ENCODE assay signal across 8 mouse cellular contexts in the genomic region with DNA sequence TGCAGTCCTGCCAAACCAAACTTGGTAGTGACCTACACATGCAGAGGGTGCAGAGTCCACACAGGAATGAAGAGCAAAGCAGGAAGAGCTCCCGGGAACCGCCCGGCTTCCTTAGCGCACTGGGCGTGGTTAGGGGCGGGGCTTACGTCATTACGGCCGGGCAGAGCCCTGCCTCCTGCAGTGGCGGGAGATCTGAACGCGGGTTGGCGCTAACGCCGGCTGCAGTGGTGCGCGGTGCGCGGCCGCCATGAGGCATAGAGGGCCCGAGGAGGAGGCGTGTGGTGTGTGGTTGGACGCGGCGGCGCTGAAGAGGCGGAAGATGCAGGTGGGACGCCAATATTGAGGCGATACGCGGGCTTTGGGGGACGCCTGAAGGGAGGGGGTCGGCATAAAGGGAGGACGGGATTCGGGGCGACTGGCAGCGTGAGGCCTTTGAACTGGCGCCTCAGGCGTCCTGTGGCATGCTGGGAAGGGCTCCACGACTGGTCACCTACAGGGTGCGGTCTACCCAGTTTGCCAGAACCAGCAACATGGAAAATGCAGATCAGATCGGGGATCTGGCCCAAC. TPM values are rescaled to one million over a fixed set of nuclear protein-coding genes. Genes with fewer than 3 reads are reported as not detected.
A peak's percentile ranks its signal among the peaks of the same experiment; 100 is the strongest.
DNase-seq lines count a peak whose midpoint lies in the region; ATAC-seq and TF ChIP-seq lines count a peak whose summit lies in the region.

A gene (plus strand): TSS at position 155 of the 567 bp plus-strand sequence.

- no peaks in the 10 kb centered on the region for H3K27me3 ChIP-seq in embryonic facial prominence, embryonic 12.5 days
- no peaks in the 10 kb centered on the region for H3K27me3 ChIP-seq in heart, adult 2 months (ENCODE audit: control insufficient read depth, insufficient read depth, low read length)
- H3K27me3 ChIP-seq in kidney, adult 2 months (replicated peaks; ENCODE audit: control insufficient read depth, insufficient read depth, low read length) = no peaks in the 10 kb centered on the region
- H3K27me3 ChIP-seq in limb, embryonic 14.5 days (ENCODE audit: control insufficient read depth, insufficient read depth, low read length) = no peaks in the 10 kb centered on the region
- H3K27me3 ChIP-seq in midbrain, embryonic 16.5 days (ENCODE audit: control insufficient read depth, insufficient read depth, low read depth, low read length) = no peaks in the 10 kb centered on the region
- 0 out of 2 replicates have a peak, but pooled peaks cover 1% of the 10 kb centered on the region for H3K27me3 ChIP-seq in spleen, adult 2 months (ENCODE audit: control insufficient read depth, insufficient read depth, low read length)

- no peaks in the 10 kb centered on the region for H3K36me3 ChIP-seq in embryonic facial prominence, embryonic 12.5 days
- no peaks in the 10 kb centered on the region for H3K36me3 ChIP-seq in heart, adult 2 months (ENCODE audit: control insufficient read depth, insufficient read depth, low read length)
- H3K36me3 ChIP-seq in kidney, adult 2 months (ENCODE audit: control insufficient read depth, insufficient read depth, low read length) = no peaks in the 10 kb centered on the region; the same call in 1 of the 2 replicates
- no peaks in the 10 kb centered on the region for H3K36me3 ChIP-seq in limb, embryonic 14.5 days (ENCODE audit: control insufficient read depth, insufficient read depth, low read length)
- peaks cover 13% of the 10 kb centered on the region for H3K36me3 ChIP-seq in midbrain, embryonic 16.5 days (ENCODE audit: control insufficient read depth, insufficient read depth, low read length)
- no peaks in the 10 kb centered on the region; the same call in 1 of the 2 replicates for H3K36me3 ChIP-seq in spleen, adult 2 months (ENCODE audit: control insufficient read depth, insufficient read depth, low read length)

- under 1% methylated on average over 42 of the region's 42 CpGs for WGBS in embryonic facial prominence, embryonic 12.5 days
- under 1% methylated on average over 42 of the region's 42 CpGs for WGBS in heart, adult 2 months
- under 1% methylated on average over 42 of the region's 42 CpGs for WGBS in kidney, adult 2 months
- WGBS in limb, embryonic 14.5 days = under 1% methylated on average over 42 of the region's 42 CpGs
- WGBS in midbrain, embryonic 16.5 days = 0% methylated on average over 34 of the region's 42 CpGs
- WGBS in spleen, adult 2 months = under 1% methylated on average over 42 of the region's 42 CpGs

- peak; percentile 88 for DNase-seq in 3T3-L1 (ENCODE audit: low read depth, low spot score)
- peak; percentile 95 to 98 for DNase-seq in adrenal gland, postnatal 36 days
- peak; percentile 91 to 92 for DNase-seq in heart, adult 2 months
- DNase-seq in kidney, adult 2 months = peak; percentile 94
- DNase-seq in limb, embryonic 14.5 days (ENCODE audit: low spot score) = peak; percentile 97
- DNase-seq in spleen, adult 2 months (ENCODE audit: low read depth in 1 of 2, low spot score in 2 of 2) = peak; percentile 58 to 76

- 0 out of 2 replicates have a peak, but pooled peaks have one; percentile 16 for TF ChIP-seq EP300 in heart, adult 2 months (IDR thresholded peaks at IDR 0.05; ENCODE audit: insufficient read depth, low read depth, low read length)

- no peaks in the 10 kb centered on the region for H3K79me2 ChIP-seq in heart, adult 2 months (replicated peaks; ENCODE audit: control insufficient read depth, insufficient read depth, low read length)

- peak within 1 kb of the TSS; percentile 67 for H3K9ac ChIP-seq in embryonic facial prominence, embryonic 12.5 days
- H3K9ac ChIP-seq in heart, adult 2 months (ENCODE audit: low read depth, low read length) = no peak within 1 kb of the TSS
- peak within 1 kb of the TSS; percentile 59 for H3K9ac ChIP-seq in limb, embryonic 14.5 days (ENCODE audit: low read depth, low read length, severe bottlenecking)
- H3K9ac ChIP-seq in midbrain, embryonic 16.5 days (ENCODE audit: low read depth, low read length) = peak within 1 kb of the TSS; percentile 50

- H3K27ac ChIP-seq in embryonic facial prominence, embryonic 12.5 days = peak within 1 kb of the TSS; percentile 67; the same call in 1 of the 2 replicates
- no peak within 1 kb of the TSS; the same call in 1 of the 2 replicates for H3K27ac ChIP-seq in heart, adult 2 months
- no peak within 1 kb of the TSS for H3K27ac ChIP-seq in kidney, adult 2 months (ENCODE audit: insufficient read depth, low read depth, low read length)
- H3K27ac ChIP-seq in limb, embryonic 14.5 days (replicated peaks; ENCODE audit: low read depth, low read length) = no peak within 1 kb of the TSS
- no peak within 1 kb of the TSS for H3K27ac ChIP-seq in midbrain, embryonic 16.5 days (ENCODE audit: low read length)
- H3K27ac ChIP-seq in spleen, adult 2 months (ENCODE audit: insufficient read depth, low read length) = no peak within 1 kb of the TSS

- ATAC-seq in embryonic facial prominence, embryonic 12.5 days (ENCODE audit: insufficient number of reproducible peaks, insufficient read depth, low FRiP score, low TSS enrichment) = peak; percentile 91
- ATAC-seq in limb, embryonic 14.5 days (ENCODE audit: low FRiP score, low read depth) = peak; percentile 95
- peak; percentile 96 for ATAC-seq in midbrain, embryonic 16.5 days

- H3K4me2 ChIP-seq in embryonic facial prominence, embryonic 12.5 days (replicated peaks) = peak within 1 kb of the TSS; percentile 90
- peak within 1 kb of the TSS; percentile 90 for H3K4me2 ChIP-seq in limb, embryonic 14.5 days (replicated peaks; ENCODE audit: low read depth, low read length, severe bottlenecking)
- H3K4me2 ChIP-seq in midbrain, embryonic 16.5 days (ENCODE audit: low read length) = peak within 1 kb of the TSS; percentile 97

- peak within 1 kb of the TSS; percentile 60 for H3K4me3 ChIP-seq in embryonic facial prominence, embryonic 12.5 days
- peak within 1 kb of the TSS; percentile 38; the same call in 1 of the 2 replicates for H3K4me3 ChIP-seq in heart, adult 2 months
- H3K4me3 ChIP-seq in kidney, adult 2 months (ENCODE audit: insufficient read depth, low read depth, low read length) = peak within 1 kb of the TSS; percentile 47
- H3K4me3 ChIP-seq in limb, embryonic 14.5 days (replicated peaks; ENCODE audit: low read length) = peak within 1 kb of the TSS; percentile 58
- peak within 1 kb of the TSS; percentile 48 for H3K4me3 ChIP-seq in midbrain, embryonic 16.5 days (ENCODE audit: low read depth, low read length)
- peak within 1 kb of the TSS; percentile 59 for H3K4me3 ChIP-seq in spleen, adult 2 months (ENCODE audit: extremely low read depth, insufficient read depth, insufficient read length)

- intact Hi-C loops in heart, adult 2 months (cut with DNase I) = no loop called here

- H3K9me3 ChIP-seq in embryonic facial prominence, embryonic 12.5 days = no peaks in the 10 kb centered on the region
- no peaks in the 10 kb centered on the region for H3K9me3 ChIP-seq in limb, embryonic 14.5 days (ENCODE audit: control insufficient read depth, low read length)
- no peaks in the 10 kb centered on the region for H3K9me3 ChIP-seq in midbrain, embryonic 16.5 days (replicated peaks; ENCODE audit: control insufficient read depth, low read length, poor library complexity, severe bottlenecking)

- TF ChIP-seq CTCF in heart, adult 2 months (IDR thresholded peaks at IDR 0.05) = peak; percentile 20; the same call in 1 of the 2 replicates
- no peak for TF ChIP-seq CTCF in kidney, adult 2 months (conservative IDR thresholded peaks at IDR 0.05; ENCODE audit: insufficient read depth, insufficient read length, low read depth, low read length)
- TF ChIP-seq CTCF in spleen, adult 2 months (IDR thresholded peaks at IDR 0.05; ENCODE audit: extremely low read depth, insufficient read depth, insufficient read length, insufficient replicate concordance) = no peak

- peaks cover 19% of the 10 kb centered on the region for H3K4me1 ChIP-seq in embryonic facial prominence, embryonic 12.5 days
- no peaks in the 10 kb centered on the region; the same call in 1 of the 2 replicates for H3K4me1 ChIP-seq in heart, adult 2 months (ENCODE audit: control insufficient read depth, insufficient read depth, low read length)
- peaks cover 6% of the 10 kb centered on the region; the same call in 1 of the 2 replicates for H3K4me1 ChIP-seq in kidney, adult 2 months (ENCODE audit: control insufficient read depth, insufficient read depth, low read length)
- no peaks in the 10 kb centered on the region for H3K4me1 ChIP-seq in limb, embryonic 14.5 days (ENCODE audit: control insufficient read depth, insufficient read depth, low read length)
- peaks cover 4% of the 10 kb centered on the region; the same call in 1 of the 2 replicates for H3K4me1 ChIP-seq in midbrain, embryonic 16.5 days (ENCODE audit: control insufficient read depth, insufficient read depth, low read length)
- H3K4me1 ChIP-seq in spleen, adult 2 months (ENCODE audit: control insufficient read depth, insufficient read depth, insufficient read length) = peaks cover 6% of the 10 kb centered on the region; the same call in 1 of the 2 replicates

- TF ChIP-seq POLR2A in heart, adult 2 months (IDR thresholded peaks at IDR 0.05; ENCODE audit: insufficient read depth, low read depth, low read length) = peak; percentile 75
- TF ChIP-seq POLR2A in kidney, adult 2 months (IDR thresholded peaks at IDR 0.05; ENCODE audit: low read depth, low read length) = no peak
- 0 out of 2 replicates have a peak, but pooled peaks have one; percentile 67 for TF ChIP-seq POLR2A in limb, embryonic 14.5 days (IDR thresholded peaks at IDR 0.05; ENCODE audit: borderline replicate concordance, extremely low read depth, insufficient read depth, insufficient read length)
- TF ChIP-seq POLR2A in spleen, adult 2 months (IDR thresholded peaks at IDR 0.05; ENCODE audit: low read depth, low read length) = no peak; the same call in 1 of the 2 replicates

RNA-seq across cellular contexts. Expression of the gene that starts here (rescaled TPM):
- total RNA-seq in adrenal gland, postnatal 36 days (2021) = 1 to 10 TPM; 1.7 to 2.5 TPM
- 11.6 and 13.1 TPM in 2 replicates for polyA plus RNA-seq in embryonic facial prominence, embryonic 12.5 days (2016; fragmentation: Nextera tagmentation; extraction: Ambion mirVana)
- total RNA-seq in heart, adult 2 months (2021) = under 1 TPM; 0.18 TPM
- polyA plus RNA-seq in heart, adult 2 months (2012; rRNA removed) = not detected in 2 replicates
- 0.07 and 0.09 TPM in 2 replicates for polyA plus RNA-seq in kidney, adult 2 months (2012; rRNA removed)
- polyA plus RNA-seq in limb, embryonic 14.5 days (2012; rRNA removed) = 6.7 and 10.3 TPM in 2 replicates
- polyA plus RNA-seq in limb, embryonic 14.5 days (2014; fragmentation: Nextera tagmentation; extraction: Ambion mirVana) = 3.5 and 3.6 TPM in 2 replicates
- polyA plus RNA-seq in midbrain, embryonic 16.5 days (2015; fragmentation: Nextera tagmentation; extraction: Ambion mirVana) = 1.3 and 1.7 TPM in 2 replicates
- 0.39 and 0.80 TPM in 2 replicates for polyA plus RNA-seq in spleen, adult 2 months (2012; rRNA removed)

Comparison
In these comparisons a context has a peak if more than half of its experiments do, and no peak if none do; other contexts are left out.
1. Peak in DNase-seq and H3K4me3 ChIP-seq in heart, adult 2 months; RNA of the gene not detected or under 1 TPM.
2. Peak in DNase-seq and H3K4me3 ChIP-seq in kidney, adult 2 months; RNA of the gene not detected or under 1 TPM.
3. Peak in DNase-seq and H3K4me3 ChIP-seq in spleen, adult 2 months; RNA of the gene not detected or under 1 TPM.
4. POLR2A ChIP-seq: peak in heart, adult 2 months (single experiment) and limb, embryonic 14.5 days (single experiment); none in kidney, adult 2 months (single experiment) and spleen, adult 2 months (single experiment).
5. Peak in every context shown above with its lines, with median percentiles within 50 percentile points of each other: DNase-seq, ATAC-seq, H3K4me2 ChIP-seq and H3K4me3 ChIP-seq.